Mouse (Mus musculus) kidney, adult 2 months (tissue): Measurements from ENCODE around the gene Trim62.

Experiments
- CTCF ChIP-seq: fragments of 200-500 bp; conservative IDR thresholded peaks from 2 replicates; pipeline ENCODE4 v1.5.1; 2011; ENCODE audit warnings: low read depth, mild to moderate bottlenecking, control low read depth, low read length, moderate library complexity, mixed read lengths; ENCODE audit not compliant: insufficient read depth, insufficient read length
- POLR2A ChIP-seq: fragments of 200-500 bp; IDR thresholded peaks from one replicate; pipeline ENCODE4 v1.6.1; 2011; ENCODE audit warnings: low read depth, low read length, control low read depth

DNA sequence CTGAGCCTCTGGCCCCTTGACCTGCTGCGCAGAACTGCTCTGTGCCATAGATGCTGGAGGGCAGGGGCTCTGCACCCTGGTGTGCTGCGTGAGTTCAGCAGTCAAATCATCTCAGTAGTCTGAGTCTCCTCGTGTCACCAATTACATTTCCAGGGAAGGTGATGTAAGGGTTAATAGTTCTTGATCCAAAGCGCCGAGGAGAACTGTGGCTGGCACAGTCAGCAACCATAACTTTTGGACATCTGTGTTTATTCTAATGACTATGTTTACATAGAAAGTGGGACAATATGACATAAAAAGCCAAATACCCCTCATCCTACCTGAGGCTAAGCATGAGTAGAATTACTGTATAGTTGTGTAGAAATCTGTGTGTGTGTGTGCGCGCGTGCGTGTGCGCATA, 3.6 kb downstream of the Trim62 start:
- TF ChIP-seq POLR2A: no peak
- TF ChIP-seq CTCF: no peak
